In the genomic region with DNA sequence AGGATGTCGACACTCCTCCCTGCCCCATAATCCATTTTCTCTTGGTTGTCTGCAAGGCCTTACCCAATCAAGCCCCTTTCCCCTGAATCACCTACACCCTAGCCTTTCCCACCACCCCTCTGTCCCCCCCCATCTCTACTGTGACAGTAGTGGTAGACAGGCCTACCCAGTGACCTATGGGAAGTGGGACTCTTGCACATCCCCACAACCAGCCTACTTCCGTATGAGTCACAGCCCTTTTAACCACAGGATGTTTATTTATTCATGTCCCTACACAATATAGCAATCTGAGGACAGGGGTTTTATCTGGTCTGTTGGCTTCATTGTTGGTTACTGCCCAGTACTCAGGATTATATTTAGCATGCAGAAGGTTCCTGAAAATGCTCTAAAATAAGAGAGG, we compare ENCODE assay signal across 14 mouse cellular contexts.
DNase-seq lines count a peak whose midpoint lies in the region; ATAC-seq and TF ChIP-seq lines count a peak whose summit lies in the region.
"Had no signal": no experiment of that assay in that cellular context is flagged by ENCODE, and none has a peak within 500 bp of the region (broad histone marks: within the 10 kb centered on the region; RNA-seq: fewer than 3 reads in every experiment).

No protein-coding gene starts in this region.

- H3K27ac ChIP-seq in bone marrow macrophage, adult 2 months (ENCODE audit: insufficient read depth, low read depth, low read length), result peak overlapping the region; percentile 62
- H3K27ac ChIP-seq: neural tube, embryonic 13.5 days had no signal

- ATAC-seq in megakaryocyte progenitor cell, adult 5-6 weeks (replicated peaks; ENCODE audit: poor library complexity), result peak; percentile 95

- TF ChIP-seq POLR2A in bone marrow macrophage, adult 2 months (IDR thresholded peaks at IDR 0.05; ENCODE audit: borderline replicate concordance, low read depth, low read length), result no peak

- H3K4me3 ChIP-seq in bone marrow macrophage, adult 2 months (ENCODE audit: insufficient read depth, low read length), result no peak overlapping the region
- H3K4me3 ChIP-seq: neural tube, embryonic 13.5 days had no signal

- DNase-seq in 3T3-L1 (ENCODE audit: low read depth, low spot score) (peak; percentile 79), A20 (ENCODE audit: low read depth, low spot score) (peak; percentile 51)
- DNase-seq in kidney, postnatal 36 days, result no peak
- DNase-seq in right cerebral cortex, postnatal 14 days, result no peak
- no peak for DNase-seq in left cerebral cortex, adult 8-10 months (ENCODE audit: low spot score in 2 of 2)
- DNase-seq: adrenal gland, postnatal 14 days; cerebellum, postnatal 10 days; gastrocnemius, postnatal 14 days; heart, postnatal 36 days; midbrain, embryonic 14.5 days; thymus, postnatal 25 days had no signal

- H3K4me1 ChIP-seq in bone marrow macrophage, adult 2 months (ENCODE audit: control insufficient read depth, insufficient read depth, low read length), result peaks cover 36% of the 10 kb centered on the region
- H3K4me1 ChIP-seq: neural tube, embryonic 13.5 days had no signal

- TF ChIP-seq CTCF in bone marrow macrophage, adult 2 months (IDR thresholded peaks at IDR 0.05; ENCODE audit: low read depth, low read length), result no peak

Comparison
In these comparisons a context has a peak if more than half of its experiments do, and no peak if none do; other contexts are left out.
1. DNase-seq: peak in 3T3-L1 (single experiment) and A20 (single experiment); none in kidney, postnatal 36 days (0 of 2), right cerebral cortex, postnatal 14 days (single experiment) and left cerebral cortex, adult 8-10 months (0 of 2).